Mouse (Mus musculus) spleen, postnatal 4 days (tissue): ENCODE measurements at regions not wholly inside any gene's neighbourhood (a gene's known extent, or its start where the extent isn't known, plus 50 kb on each side); places are given as distances from the start of the nearest gene placed in this dataset.

Experiments
- DNase-seq, 2 experiments: peaks; one replicate each; pipeline ENCODE4 v3.0.0; 2022; ENCODE audit warnings: low spot score in 2 of 2

- DNase-seq = no peak
Observed at GRCm38 (mm10) chr13:4662336-4663101, 53.5 kb upstream of the Akr1e1 start.
